Mouse (Mus musculus) embryo, embryonic 10.5 days (tissue): ENCODE measurements around the gene Kynu.

Experiments
- DNase-seq: peaks from one replicate; pipeline ENCODE4 v3.0.0-alpha.2; 2015; ENCODE audit warnings: low spot score

Kynu gene

GRCm38 (mm10) chr2:43555062-43555888 is at the start of gene Kynu:
Kynu (plus strand) TSS chr2:43555329.
- peak; percentile 57 for DNase-seq

GRCm38 (mm10) chr2:43506182-43506581 is 48.9 kb upstream of the Kynu start:
- DNase-seq: no peak

DNA sequence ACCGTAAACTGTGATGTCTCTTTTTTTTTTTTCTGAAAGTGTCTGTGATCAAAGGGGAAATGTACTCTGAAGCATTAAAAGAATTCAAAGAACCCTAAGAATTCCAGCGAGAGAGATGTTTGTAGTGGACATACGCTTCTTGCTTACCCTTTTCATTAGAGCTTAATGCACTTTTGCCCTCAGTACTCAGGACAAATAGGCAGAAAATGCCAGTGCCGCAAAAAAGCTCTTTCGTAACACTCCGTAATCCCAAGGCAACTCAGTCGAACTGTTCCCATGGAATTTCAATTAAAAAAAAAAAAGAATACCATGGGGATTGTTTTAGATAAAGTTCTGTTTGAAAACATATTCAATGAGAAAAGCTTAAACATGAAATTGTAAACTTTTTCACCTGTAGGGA is 41.3 kb upstream of the Kynu start:
- DNase-seq: peak; percentile 27

- no peak for DNase-seq
These were observed 20.7 kb upstream of the Kynu start for GRCm38 (mm10) chr2:43534417-43534816.

GRCm38 (mm10) chr2:43542615-43543014 is 12.5 kb upstream of the Kynu start:
- no peak for DNase-seq

DNA sequence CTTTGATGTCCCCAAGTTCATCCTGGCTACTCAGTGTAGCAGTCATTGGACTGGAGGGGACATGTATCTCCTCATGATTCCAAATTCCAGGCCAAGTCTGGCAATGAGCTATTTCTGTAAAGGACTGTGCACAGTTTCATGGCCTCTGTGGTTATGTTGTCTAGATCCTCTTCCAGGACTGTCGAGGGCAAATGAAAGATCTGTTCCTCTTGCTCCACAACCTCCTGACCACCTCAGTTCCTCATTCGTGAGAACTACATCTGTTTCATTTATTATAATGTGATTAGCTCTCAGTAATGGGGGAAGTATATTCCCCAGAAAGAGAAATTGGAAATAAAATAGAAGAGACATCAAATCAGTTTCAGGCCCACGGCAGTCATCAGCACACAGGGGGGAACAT is 9.5 kb upstream of the Kynu start:
- no peak for DNase-seq

DNA sequence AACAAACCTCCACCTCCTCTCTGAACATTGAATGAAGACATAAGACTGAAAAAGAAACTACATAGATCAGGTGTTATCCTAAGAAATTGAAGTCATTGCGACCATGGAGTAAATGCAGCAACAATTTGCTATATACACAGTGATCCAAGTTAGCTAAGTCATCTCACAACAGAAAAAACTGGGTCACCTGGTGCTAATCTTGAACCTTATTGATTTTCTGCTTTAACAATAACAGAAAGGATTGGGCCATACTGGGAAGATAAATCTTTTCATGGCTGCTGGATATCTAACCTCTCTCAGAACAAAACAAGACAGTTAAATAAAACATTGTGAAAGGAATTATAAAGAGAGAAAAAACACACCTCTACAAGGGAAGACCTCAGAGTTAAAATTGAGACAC is 8.7 kb upstream of the Kynu start:
- no peak for DNase-seq

GRCm38 (mm10) chr2:43554216-43554615 is 913 bp upstream of the Kynu start:
- no peak for DNase-seq

DNA sequence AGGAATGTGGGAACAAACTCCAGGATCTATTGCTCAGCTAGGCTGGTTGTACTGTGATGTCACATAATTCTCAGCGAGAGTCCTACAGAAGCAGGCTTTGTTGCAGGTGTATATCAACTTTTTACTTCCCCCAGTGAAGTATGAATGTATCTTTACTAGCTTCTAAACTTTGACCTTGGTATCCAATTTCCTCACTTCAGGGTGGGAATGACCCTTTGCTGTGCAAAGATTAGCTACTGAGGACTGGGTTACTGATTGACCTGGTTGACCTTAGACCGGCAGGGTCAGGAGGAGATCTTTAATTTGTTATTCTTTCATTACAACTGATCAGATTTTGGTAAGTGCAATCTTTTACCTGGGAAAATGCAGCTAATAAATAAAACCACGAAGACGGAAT is 758 bp downstream of the Kynu start:
- DNase-seq: peak; percentile 8

DNA sequence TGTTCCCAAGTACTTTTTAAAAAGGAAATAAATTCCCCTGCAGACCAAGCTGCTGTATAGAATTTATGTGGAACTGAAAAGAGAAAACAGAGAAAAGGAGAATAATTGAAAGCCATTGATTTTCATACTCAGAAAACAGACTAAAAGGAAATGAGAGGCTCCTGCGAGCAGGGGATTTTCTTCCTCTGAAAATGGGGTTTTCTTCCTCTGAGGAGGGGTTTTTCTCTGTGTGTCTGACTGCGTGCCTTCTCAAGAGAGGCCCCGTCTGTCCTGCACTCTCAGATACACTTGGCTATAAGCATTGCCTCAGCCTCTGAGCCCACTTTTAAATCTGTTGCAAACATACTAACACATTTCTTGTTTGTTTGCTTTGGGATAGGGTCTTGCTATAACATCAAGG is 1.9 kb downstream of the Kynu start:
- DNase-seq: no peak

DNA sequence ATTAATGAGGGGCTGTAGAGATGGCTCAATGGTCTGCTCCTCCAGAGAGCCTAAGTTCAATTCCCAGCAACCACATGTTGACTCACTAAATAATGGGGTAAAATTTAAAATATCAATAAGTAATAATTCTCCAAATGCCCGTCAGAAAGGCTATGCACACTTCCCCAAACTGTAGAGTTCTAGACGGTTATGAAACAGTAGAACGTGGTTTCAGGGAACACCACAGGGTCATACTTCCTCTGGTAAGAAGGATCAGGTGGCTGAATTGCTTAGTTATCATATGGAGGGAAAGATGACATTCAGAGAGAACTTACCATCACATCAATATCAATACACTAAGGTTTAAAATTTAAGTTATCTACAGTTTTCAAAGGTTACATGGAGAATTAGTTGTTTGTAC is 6.1 kb downstream of the Kynu start:
- DNase-seq: no peak

DNA sequence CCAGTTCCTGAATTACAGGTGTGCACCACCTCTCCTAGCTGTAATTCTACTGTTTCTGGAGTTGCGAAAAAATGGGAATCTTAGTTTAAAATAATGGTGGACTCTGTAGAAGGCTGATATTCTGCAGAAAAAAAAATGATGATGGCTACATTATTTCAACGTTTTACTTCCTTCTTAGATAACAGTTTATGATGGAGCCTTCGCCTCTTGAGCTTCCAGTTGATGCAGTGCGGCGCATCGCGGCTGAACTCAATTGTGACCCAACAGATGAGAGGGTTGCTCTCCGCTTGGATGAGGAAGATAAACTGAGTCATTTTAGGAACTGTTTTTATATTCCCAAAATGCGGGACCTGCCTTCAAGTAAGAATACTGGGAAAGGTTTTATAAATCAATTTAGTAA is 7.7 kb downstream of the Kynu start:
- DNase-seq: no peak

- DNase-seq: no peak
These were observed 13.3 kb downstream of the Kynu start for GRCm38 (mm10) chr2:43568406-43568805.

DNA sequence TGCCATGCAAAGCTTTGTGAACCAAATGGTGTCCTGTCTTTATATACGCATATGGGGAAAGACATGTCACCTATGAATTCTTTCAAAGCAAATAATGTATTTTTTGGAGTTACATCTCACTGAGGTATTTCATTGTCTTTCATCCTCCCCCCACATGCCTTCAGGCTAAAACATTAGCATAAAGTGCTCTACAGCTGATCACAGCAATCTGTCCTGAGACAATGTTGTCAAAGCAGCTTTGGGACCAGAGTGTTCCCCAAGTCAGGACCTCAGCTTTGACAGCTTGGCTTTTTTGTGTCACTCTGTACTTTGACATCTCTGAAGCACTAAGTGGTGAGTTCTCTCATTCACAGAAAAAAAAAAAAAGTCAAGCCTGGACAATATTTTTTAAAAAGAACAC is 18.4 kb downstream of the Kynu start:
- no peak for DNase-seq

DNA sequence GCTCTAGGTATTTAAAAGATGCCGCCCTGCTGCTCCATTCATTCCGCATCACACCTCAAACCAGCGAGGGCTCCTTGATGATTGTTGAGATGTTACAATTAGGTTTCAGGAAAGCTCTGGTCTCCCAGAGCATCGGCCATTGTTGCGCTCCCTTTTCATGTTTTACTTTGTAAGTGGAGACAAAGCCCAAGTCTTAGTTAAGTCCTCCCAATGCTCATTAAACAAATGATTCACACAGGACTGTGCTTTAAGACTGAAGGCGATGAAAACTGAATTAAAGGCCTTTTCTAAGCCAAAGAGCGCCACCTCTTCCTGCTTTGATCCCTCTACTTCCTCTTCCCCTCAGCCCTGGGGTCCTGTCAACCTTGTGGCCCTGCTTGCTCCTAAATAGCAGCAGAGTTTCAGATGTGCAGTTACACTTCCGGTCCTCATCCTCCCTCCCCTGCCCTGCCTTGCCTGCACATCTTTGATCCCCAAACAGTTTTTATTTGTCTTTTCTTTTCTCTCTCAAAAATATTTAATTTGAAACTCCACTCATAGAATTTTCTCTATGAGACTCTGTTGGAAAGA is 28.2 kb downstream of the Kynu start:
- DNase-seq: no peak

GRCm38 (mm10) chr2:43585508-43585907 is 30.4 kb downstream of the Kynu start:
- no peak for DNase-seq

DNA sequence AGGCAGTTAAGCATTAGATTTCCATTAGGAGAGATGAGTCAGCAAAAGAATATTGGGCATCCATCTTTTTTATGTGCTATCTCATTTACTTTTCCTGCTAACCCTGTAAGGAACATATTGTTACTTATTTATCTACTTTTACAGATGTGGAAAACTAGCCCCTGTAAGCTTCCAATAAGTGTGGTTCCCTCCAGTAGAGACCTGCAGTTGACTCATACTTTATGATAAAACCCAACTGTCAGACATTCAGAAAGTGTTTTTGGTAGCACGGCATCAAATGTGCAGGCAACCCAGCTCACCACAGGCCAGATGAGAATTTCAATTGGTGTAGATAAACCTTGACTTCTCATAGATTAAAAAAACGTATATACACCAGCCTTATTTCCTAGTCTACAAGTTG is 32.7 kb downstream of the Kynu start:
- no peak for DNase-seq

DNA sequence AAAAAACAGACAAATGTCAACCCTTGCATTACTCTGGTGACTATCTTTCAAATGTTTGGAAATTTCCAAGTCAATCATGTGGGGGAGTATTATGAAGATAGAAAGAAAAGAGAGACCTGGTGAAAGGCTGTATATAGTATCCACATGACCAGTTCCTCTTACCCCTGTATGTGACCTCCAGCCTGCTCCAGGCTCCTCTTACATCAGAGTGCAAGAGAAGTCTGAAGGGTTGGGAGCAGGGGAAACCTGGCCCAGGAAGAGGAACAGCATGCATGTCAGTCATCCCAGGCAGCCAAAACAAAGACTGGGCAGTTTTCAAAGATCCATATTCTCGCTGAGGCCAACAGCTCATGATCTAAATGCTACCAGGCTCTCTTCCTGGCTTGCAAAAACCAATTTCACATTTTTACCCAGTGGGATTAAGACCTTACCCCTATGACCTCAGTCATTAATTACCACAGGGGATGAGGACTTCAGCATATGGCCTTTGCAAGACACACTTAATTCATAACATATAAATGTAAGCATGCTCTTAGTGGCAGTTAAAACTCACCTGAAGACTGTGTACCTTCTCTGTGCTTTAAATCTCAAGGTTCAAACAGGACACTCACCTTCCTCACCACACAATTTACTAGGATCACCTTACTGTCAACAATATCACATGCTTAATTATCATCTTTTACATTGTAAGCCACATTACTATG is 37.0 kb downstream of the Kynu start:
- peak; percentile 12 for DNase-seq

- peak; percentile 86 for DNase-seq
These were observed 58.4 kb downstream of the Kynu start for GRCm38 (mm10) chr2:43613571-43613970.

- DNase-seq: no peak
These were observed 66.0 kb downstream of the Kynu start for GRCm38 (mm10) chr2:43621140-43621539.

DNA sequence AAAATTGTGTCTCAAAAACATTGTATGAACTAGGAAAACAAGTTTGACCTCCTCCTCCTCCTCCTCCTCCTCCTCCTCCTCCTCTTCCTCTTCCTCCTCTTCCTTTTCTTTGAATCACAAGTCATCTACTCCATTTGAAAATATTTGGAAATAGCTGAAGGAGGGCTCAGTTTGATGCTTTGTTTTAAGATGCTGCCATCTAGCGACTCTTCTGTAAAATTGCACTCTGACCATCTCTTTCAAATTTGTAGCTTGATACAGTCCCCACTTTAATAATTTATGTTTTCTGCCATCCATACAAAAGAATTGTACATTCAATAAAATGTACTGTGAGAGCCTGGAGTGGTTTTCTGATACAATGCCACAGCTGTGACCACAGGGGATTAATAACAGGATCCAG is 67.7 kb downstream of the Kynu start:
- DNase-seq: peak; percentile 68

DNA sequence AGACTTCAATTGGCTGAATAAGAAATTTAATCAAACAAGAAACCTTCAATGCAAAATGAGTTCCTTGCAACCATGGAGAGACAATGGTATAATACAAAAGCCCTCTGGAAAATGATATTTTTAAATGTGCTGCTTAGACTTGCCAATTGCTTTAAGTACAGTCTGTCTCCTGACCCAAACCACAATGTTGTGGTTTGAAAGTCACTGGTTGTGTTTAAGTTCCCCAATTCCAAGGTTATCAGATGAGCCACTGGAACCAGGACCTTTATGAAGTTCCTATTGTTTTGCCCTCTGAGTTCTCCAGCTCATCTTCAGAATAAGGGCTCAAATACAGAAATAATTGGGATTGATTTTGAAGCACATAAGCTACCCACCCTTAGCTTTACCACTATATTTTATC is 76.7 kb downstream of the Kynu start:
- DNase-seq: no peak

GRCm38 (mm10) chr2:43636498-43636897 is 81.4 kb downstream of the Kynu start:
- peak; percentile 8 for DNase-seq
